Mouse (Mus musculus) cerebellum, adult 9-10 months (tissue): ENCODE measurements around the gene Tbxas1.

Experiments
- DNase-seq: peaks from one replicate; pipeline ENCODE4 v3.0.0; 2022

Gene Tbxas1

GRCm38 (mm10) chr6:38966839-38967238 is 91.6 kb downstream of the Tbxas1 start:
- no peak for DNase-seq

- no peak for DNase-seq
These were observed 92.1 kb downstream of the Tbxas1 start for GRCm38 (mm10) chr6:38967288-38967687.

DNA sequence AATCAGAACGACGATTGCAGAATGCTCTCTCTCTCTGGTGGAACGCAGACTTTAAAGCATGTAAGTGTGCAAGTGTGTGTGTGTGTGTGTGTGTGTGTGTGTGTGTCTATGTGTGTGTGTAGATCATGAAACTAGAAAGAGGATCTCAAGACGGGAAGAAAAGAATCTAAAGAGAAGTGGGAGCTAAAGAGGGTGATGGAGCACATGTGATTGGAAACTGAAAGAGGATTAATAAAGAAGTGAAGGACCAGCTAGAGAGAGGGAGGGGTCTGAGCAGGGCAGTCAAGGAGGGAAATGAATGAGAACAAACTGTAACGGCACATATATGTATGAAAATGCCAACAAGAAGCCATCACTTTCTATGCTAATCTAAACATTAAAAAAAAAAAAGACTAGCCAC is 92.8 kb downstream of the Tbxas1 start:
- no peak for DNase-seq

GRCm38 (mm10) chr6:38969944-38970740 is 94.9 kb downstream of the Tbxas1 start:
- DNase-seq: no peak

DNA sequence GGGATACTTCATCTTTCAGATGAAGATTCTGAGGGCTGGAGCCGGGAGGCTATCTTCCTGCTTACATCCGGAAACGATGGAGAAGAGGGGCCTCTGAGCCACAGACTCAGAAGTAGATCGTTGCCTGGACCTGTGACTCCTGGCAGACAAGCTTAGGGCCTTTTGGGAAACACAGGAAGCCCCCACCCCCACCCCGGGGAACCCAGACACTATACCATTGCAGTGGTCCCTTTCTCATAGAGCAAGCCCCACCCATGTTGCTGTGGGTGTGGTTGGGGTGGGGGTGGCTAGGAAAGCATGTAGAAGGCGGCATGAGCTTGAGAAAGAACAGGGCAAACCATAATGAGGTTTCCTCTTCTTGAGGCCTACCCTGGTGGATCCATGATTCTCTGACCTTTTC is 95.6 kb downstream of the Tbxas1 start:
- no peak for DNase-seq

GRCm38 (mm10) chr6:38972826-38973225 is 97.6 kb downstream of the Tbxas1 start:
- DNase-seq: no peak

- DNase-seq: no peak
These were observed 98.4 kb downstream of the Tbxas1 start for GRCm38 (mm10) chr6:38973441-38974161.

GRCm38 (mm10) chr6:38974162-38974525 is 98.9 kb downstream of the Tbxas1 start:
- no peak for DNase-seq

DNA sequence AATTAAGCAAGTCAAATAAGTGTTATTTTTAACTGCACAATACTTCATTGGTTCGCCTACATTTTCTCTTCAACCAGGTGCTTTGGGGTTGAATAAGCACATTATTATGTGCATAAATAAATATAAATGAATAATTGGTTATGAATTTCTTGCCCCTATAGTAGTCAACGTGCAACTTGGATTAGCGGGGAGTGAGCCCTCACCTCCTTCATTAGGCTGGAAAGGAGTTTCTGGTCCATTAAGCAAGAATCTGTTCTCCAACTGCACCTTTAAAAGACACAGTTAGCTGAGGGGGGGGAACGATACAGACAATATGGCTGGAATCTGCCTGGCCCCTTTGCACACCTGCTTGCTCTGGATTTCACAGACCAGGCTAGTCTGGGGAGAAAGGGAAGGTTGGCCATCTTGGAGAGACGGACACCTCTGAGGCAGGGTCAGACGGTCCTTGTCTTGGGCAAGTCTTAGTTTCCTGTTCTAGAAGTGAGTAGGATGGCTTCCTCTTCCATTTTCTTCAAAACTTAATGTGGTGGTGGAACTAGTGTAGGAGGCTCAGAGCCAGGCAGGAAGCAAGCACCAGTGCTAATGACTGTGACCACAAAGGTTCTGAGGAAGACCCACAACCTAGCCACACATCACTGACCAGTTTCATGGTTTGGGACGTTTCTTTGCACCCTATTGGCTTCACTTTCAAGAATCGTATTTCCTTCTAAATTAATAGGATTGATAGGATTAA is 99.5 kb downstream of the Tbxas1 start:
- DNase-seq: no peak

- no peak for DNase-seq
These were observed 100.7 kb downstream of the Tbxas1 start for GRCm38 (mm10) chr6:38975866-38976265.

DNA sequence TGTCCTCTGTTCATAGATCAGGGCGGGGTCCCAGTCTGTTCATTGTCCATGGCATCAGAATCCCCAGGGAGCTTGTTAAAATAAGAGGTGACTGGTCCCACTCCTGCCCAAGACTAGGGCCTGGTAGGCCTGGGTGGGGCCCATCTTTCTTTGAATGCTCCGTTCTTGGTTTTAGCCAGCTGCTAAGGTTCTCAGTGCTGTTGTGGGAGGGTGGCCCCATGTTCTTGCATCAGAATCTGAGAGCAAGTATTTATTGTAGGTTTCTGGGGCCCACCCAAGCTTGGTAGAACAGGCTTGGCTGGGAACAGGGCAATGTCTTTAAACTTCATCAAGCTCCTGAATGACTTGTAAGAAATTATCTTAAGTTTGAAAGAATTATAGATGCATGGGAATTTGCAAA is 101.2 kb downstream of the Tbxas1 start:
- no peak for DNase-seq

DNA sequence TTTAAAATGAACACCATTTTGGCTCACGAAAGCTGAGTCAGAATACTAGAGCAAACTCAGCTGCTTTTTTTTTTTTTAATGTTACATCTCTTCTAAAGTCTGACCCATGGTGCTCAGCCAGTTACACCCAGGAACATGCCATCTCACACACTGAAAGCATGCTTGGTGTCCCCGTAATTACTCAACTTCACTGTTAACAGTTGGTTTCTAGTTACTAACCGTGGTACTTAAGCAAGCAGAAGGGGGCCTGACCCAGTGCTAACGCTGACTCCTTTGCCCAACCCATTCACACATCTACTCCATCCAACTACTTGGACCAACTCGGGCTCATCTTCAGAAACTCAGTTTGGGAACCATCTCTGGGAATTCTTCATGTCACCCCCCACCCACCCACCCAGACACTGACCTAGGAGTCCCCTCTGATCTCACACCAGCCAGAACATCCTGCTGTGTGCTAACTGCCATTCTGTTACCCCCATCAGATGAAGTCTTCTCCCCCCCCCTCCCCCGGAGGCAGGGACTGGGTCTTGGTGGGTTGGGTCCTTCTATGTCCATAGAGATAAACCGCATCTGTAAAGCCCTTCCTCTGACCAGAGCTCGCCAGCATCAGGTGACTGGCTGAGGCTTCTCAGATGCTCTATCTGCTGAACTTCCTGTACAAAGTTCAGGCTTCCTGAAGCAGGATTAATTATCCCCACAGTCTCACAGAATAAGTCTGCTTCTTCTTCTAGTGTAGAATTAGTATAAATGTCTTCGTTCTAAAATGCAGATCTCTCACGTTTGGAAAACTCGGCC is 105.9 kb downstream of the Tbxas1 start:
- DNase-seq: no peak

GRCm38 (mm10) chr6:38982071-38982470 is 106.9 kb downstream of the Tbxas1 start:
- no peak for DNase-seq

- no peak for DNase-seq
These were observed 107.5 kb downstream of the Tbxas1 start for GRCm38 (mm10) chr6:38982656-38983055.

GRCm38 (mm10) chr6:38983060-38983459 is 107.9 kb downstream of the Tbxas1 start:
- no peak for DNase-seq

DNA sequence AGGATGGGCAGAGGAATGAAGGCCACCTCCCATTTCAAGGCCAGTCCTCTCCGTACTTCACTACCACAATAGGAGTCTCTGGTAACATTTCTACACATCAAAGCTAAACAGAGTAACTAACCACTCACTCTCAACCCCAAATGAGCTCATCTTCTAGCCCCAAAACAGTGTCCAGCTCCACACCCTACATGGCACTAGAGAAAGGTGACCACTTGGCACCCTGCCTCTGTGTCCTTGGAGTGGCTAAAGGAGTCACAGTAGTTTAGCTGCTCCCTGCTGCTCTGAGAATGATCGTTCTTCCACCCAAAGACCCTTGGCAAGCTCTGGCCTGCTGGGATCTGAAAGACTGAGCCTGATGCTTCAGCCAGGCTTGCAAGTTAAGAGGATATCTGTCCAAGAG is 109.4 kb downstream of the Tbxas1 start:
- DNase-seq: no peak

DNA sequence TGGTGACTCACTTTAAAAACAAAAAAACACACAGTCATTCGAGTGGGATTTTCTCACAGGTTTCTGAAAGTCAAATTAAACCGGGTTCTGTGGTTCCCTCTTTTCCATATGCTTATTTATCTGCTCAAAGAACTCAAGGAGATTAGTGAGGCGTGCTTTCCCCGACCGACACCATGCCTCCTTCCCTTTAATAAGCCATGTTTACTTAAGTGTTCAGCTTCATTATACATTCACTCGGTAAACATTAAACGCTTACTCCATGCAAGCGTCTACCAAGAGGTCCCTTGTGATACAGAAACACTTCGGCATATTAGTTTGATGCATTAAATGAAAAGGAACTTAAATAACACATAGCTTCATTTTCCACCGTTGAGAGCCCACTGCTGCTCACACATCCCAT is 111.4 kb downstream of the Tbxas1 start:
- DNase-seq: no peak

GRCm38 (mm10) chr6:38992016-38992415 is 116.8 kb downstream of the Tbxas1 start:
- DNase-seq: no peak

GRCm38 (mm10) chr6:38995774-38996173 is 120.6 kb downstream of the Tbxas1 start:
- no peak for DNase-seq

GRCm38 (mm10) chr6:38997838-38998237 is 122.6 kb downstream of the Tbxas1 start:
- no peak for DNase-seq

- DNase-seq: no peak
These were observed 127.9 kb downstream of the Tbxas1 start for GRCm38 (mm10) chr6:39003126-39003525.

GRCm38 (mm10) chr6:39004003-39004473 is 128.8 kb downstream of the Tbxas1 start:
- DNase-seq: no peak
